Mouse (Mus musculus) CH12.LX (cell line): ENCODE measurements around the gene Whrn. TPM values are rescaled to one million over a fixed set of nuclear protein-coding genes. Genes with fewer than 3 reads are reported as not detected.

Source experiments
- DNase-seq: peaks from one replicate; pipeline ENCODE4 v3.0.0-alpha.2; 2013; ENCODE audit errors: extremely low read depth
- H3K27ac ChIP-seq: 2 replicates; pipeline ENCODE4 v1.5.1; 2012; ENCODE audit warnings: low read depth, mild to moderate bottlenecking, control low read depth, moderate library complexity; ENCODE audit not compliant: insufficient read depth
- H3K27me3 ChIP-seq: replicated peaks from 2 replicates; pipeline ENCODE3; 2012; ENCODE audit warnings: inconsistent platforms
- H3K36me3 ChIP-seq, 2 experiments: replicated peaks in 1 of 2; 2 replicates each; pipeline versions ENCODE3 to v1.6.1; 2012; ENCODE audit warnings: inconsistent platforms in 1 of 2, low read length in 1 of 2, mild to moderate bottlenecking in 1 of 2, mixed read lengths in 1 of 2, moderate library complexity in 1 of 2; ENCODE audit not compliant: control insufficient read depth in 1 of 2, insufficient read depth in 1 of 2
- H3K4me1 ChIP-seq, 2 experiments: 2 replicates each; pipeline ENCODE4 v1.6.1; 2012; ENCODE audit warnings: inconsistent platforms in 1 of 2, moderate library complexity in 1 of 2; ENCODE audit not compliant: insufficient read depth in 2 of 2, control insufficient read depth in 1 of 2
- H3K4me2 ChIP-seq: 2 replicates; pipeline ENCODE4 v1.6.1; 2012; ENCODE audit warnings: low read depth, mild to moderate bottlenecking, control low read depth; ENCODE audit not compliant: poor library complexity, insufficient read depth, severe bottlenecking
- H3K4me3 ChIP-seq, 3 experiments: fragments of 150-350 bp in 1 of 3; sonication (generic) in 1 of 3; replicated peaks in 1 of 3; 2 replicates each; pipeline versions ENCODE3 to v1.5.1; 2011 to 2012; ENCODE audit warnings: low read depth in 2 of 3, low read length in 2 of 3, mild to moderate bottlenecking in 2 of 3, moderate library complexity in 2 of 3, control low read depth in 1 of 3, improper control_type of control experiment in 1 of 3, inconsistent platforms in 1 of 3, mixed read lengths in 1 of 3; ENCODE audit not compliant: poor library complexity in 1 of 3
- H3K79me2 ChIP-seq: replicated peaks from 2 replicates; pipeline ENCODE4 v1.6.1; 2012; ENCODE audit warnings: mild to moderate bottlenecking, moderate library complexity; ENCODE audit not compliant: control insufficient read depth, poor library complexity, insufficient read depth, severe bottlenecking; ENCODE audit errors: extremely low read depth
- H3K9ac ChIP-seq: 2 replicates; pipeline ENCODE4 v1.6.1; 2012; ENCODE audit warnings: low read depth, mild to moderate bottlenecking, control low read depth, moderate library complexity; ENCODE audit not compliant: insufficient read depth
- H3K9me3 ChIP-seq: replicated peaks from 2 replicates; pipeline ENCODE3; 2012; ENCODE audit warnings: low read length, inconsistent platforms, mixed read lengths
- BHLHE40 ChIP-seq: IDR thresholded peaks from 2 replicates; pipeline ENCODE4 v1.6.1; 2011; ENCODE audit warnings: mild to moderate bottlenecking, low read depth, low read length, improper control_type of control experiment
- CHD1 ChIP-seq: IDR thresholded peaks from 2 replicates; pipeline ENCODE4 v1.6.1; 2012; ENCODE audit warnings: low read depth, low read length, improper control_type of control experiment, inconsistent platforms
- CHD2 ChIP-seq: IDR thresholded peaks from 2 replicates; pipeline ENCODE4 v1.6.1; 2011; ENCODE audit warnings: low read length, improper control_type of control experiment
- ELF1 ChIP-seq: IDR thresholded peaks from 2 replicates; pipeline ENCODE4 v1.6.1; 2014; ENCODE audit warnings: low read depth, mild to moderate bottlenecking, inconsistent platforms, low read length, improper control_type of control experiment
- EP300 ChIP-seq: IDR thresholded peaks from 2 replicates; pipeline ENCODE4 v1.6.1; 2011; ENCODE audit warnings: low read length, improper control_type of control experiment
- ETS1 ChIP-seq: conservative IDR thresholded peaks from 2 replicates; pipeline ENCODE4 v1.6.1; 2012; ENCODE audit warnings: low read depth, mild to moderate bottlenecking, inconsistent platforms, low read length, improper control_type of control experiment, moderate library complexity
- GABPA ChIP-seq: IDR thresholded peaks from 2 replicates; pipeline ENCODE4 v1.6.1; 2012; ENCODE audit warnings: low read depth, low read length, improper control_type of control experiment, inconsistent platforms; ENCODE audit not compliant: insufficient replicate concordance
- HCFC1 ChIP-seq: IDR thresholded peaks from 2 replicates; pipeline ENCODE4 v1.6.1; 2012; ENCODE audit warnings: low read depth, mild to moderate bottlenecking, inconsistent platforms, low read length, improper control_type of control experiment
- JUN ChIP-seq: IDR thresholded peaks from 2 replicates; pipeline ENCODE4 v1.6.1; 2011; ENCODE audit warnings: low read depth, mild to moderate bottlenecking, low read length, improper control_type of control experiment, moderate library complexity; ENCODE audit not compliant: insufficient read depth
- JUND ChIP-seq: conservative IDR thresholded peaks from 2 replicates; pipeline ENCODE4 v1.6.1; 2011; ENCODE audit warnings: low read depth, low read length, improper control_type of control experiment
- KAT2A ChIP-seq: IDR thresholded peaks from 2 replicates; pipeline ENCODE4 v1.6.1; 2012; ENCODE audit warnings: low read length, improper control_type of control experiment, inconsistent platforms; ENCODE audit not compliant: insufficient replicate concordance
- MAFK ChIP-seq: IDR thresholded peaks from 2 replicates; pipeline ENCODE4 v1.6.1; 2011; ENCODE audit warnings: low read length, improper control_type of control experiment; ENCODE audit not compliant: insufficient replicate concordance
- MAX ChIP-seq: IDR thresholded peaks from 2 replicates; pipeline ENCODE4 v1.6.1; 2011; ENCODE audit warnings: low read length, improper control_type of control experiment
- MAZ ChIP-seq: IDR thresholded peaks from 2 replicates; pipeline ENCODE4 v1.6.1; 2012; ENCODE audit warnings: low read depth, mild to moderate bottlenecking, inconsistent platforms, low read length, improper control_type of control experiment, moderate library complexity
- MEF2A ChIP-seq: IDR thresholded peaks from 2 replicates; pipeline ENCODE4 v1.6.1; 2014; ENCODE audit warnings: low read depth, mild to moderate bottlenecking, inconsistent platforms, low read length, improper control_type of control experiment, borderline replicate concordance
- NELFE ChIP-seq: IDR thresholded peaks from 2 replicates; pipeline ENCODE4 v1.6.1; 2011; ENCODE audit warnings: low read depth, low read length, improper control_type of control experiment
- NRF1 ChIP-seq: IDR thresholded peaks from 2 replicates; pipeline ENCODE4 v1.6.1; 2014; ENCODE audit warnings: low read depth, mild to moderate bottlenecking, inconsistent platforms, low read length, improper control_type of control experiment, moderate library complexity
- POLR2A ChIP-seq: IDR thresholded peaks from 2 replicates; pipeline ENCODE4 v1.6.1; 2011; ENCODE audit warnings: low read depth, mild to moderate bottlenecking, improper control_type of control experiment, low read length
- RAD21 ChIP-seq: IDR thresholded peaks from 2 replicates; pipeline ENCODE4 v1.6.1; 2011; ENCODE audit warnings: low read depth, mild to moderate bottlenecking, low read length, improper control_type of control experiment, moderate library complexity
- RCOR1 ChIP-seq: conservative IDR thresholded peaks from 2 replicates; pipeline ENCODE4 v1.6.1; 2012; ENCODE audit warnings: low read depth, mild to moderate bottlenecking, inconsistent platforms, low read length, improper control_type of control experiment
- SIN3A ChIP-seq: IDR thresholded peaks from 2 replicates; pipeline ENCODE4 v1.6.1; 2012; ENCODE audit warnings: low read length, improper control_type of control experiment, inconsistent platforms
- SMC3 ChIP-seq: IDR thresholded peaks from 2 replicates; pipeline ENCODE4 v1.6.1; 2011; ENCODE audit warnings: low read depth, low read length, improper control_type of control experiment
- TBP ChIP-seq: conservative IDR thresholded peaks from 2 replicates; pipeline ENCODE4 v1.6.1; 2011; ENCODE audit warnings: low read depth, low read length, improper control_type of control experiment
- USF2 ChIP-seq: conservative IDR thresholded peaks from 2 replicates; pipeline ENCODE4 v1.6.1; 2011; ENCODE audit warnings: low read depth, low read length, improper control_type of control experiment
- ZC3H11A ChIP-seq: IDR thresholded peaks from 2 replicates; pipeline ENCODE4 v1.6.1; 2012; ENCODE audit warnings: low read depth, mild to moderate bottlenecking, inconsistent platforms, low read length, improper control_type of control experiment
- ZKSCAN1 ChIP-seq: IDR thresholded peaks from 2 replicates; pipeline ENCODE4 v1.6.1; 2012; ENCODE audit warnings: low read depth, inconsistent platforms, low read length, improper control_type of control experiment, borderline replicate concordance
- dilution Hi-C: fragments of 300-500 bp; cut with MboI; formaldehyde crosslinking; loops from 2 replicates; pipeline ENCODE4 v1.14.3; 2020; ENCODE audit warnings: low sequenced_read_pairs; ENCODE audit not compliant: extremely low pct_unique_long_range_greater_than_20kb, extremely low pct_ligation_motif_present
- in situ Hi-C: fragments of 300-500 bp; cut with MboI; formaldehyde crosslinking; loops from 3 replicates; pipeline ENCODE4 v1.14.3; 2019; ENCODE audit warnings: low sequenced_read_pairs, low pct_ligation_motif_present, low pct_unique_long_range_greater_than_20kb, mixed read lengths
- polyA plus RNA-seq: library from polyadenylated mRNA; unstranded; fragments of >175 nt; gene quantifications from 2 replicates; pipeline ENCODE4 v1.2.1, GENCODE M21; 2012; ENCODE audit warnings: low read depth; ENCODE audit not compliant: insufficient read length
- total RNA-seq, 2 experiments: library from RNA; depleted of rRNA; stranded (reverse); fragments of 300-350 nt in 1 of 2; fragments of >200 nt in 1 of 2; gene quantifications; 2 replicates each; pipeline ENCODE4 v1.2.3; 2012 to 2014

Whrn gene
- total and polyA plus RNA-seq, 3 experiments = 0.99 to 9.4 (median 4.5) TPM

- no peak overlapping the region for H3K4me2 ChIP-seq
- no peaks in the 10 kb centered on the region for H3K9me3 ChIP-seq
- H3K27me3 ChIP-seq = no peaks in the 10 kb centered on the region
- no peak for DNase-seq
- H3K4me3 ChIP-seq = no peak overlapping the region
- H3K9ac ChIP-seq = no peak overlapping the region
- H3K79me2 ChIP-seq = no peaks in the 10 kb centered on the region
- peaks cover 0 to 35% of the 10 kb centered on the region in 2 experiments for H3K36me3 ChIP-seq
- no peak overlapping the region for H3K27ac ChIP-seq
- dilution Hi-C loops (no loop called here), in situ Hi-C loops (no loop called here)
- TF ChIP-seq MAX (no peak), ELF1 (no peak), MAZ (no peak), MAFK (no peak), RCOR1 (no peak), ZC3H11A (no peak), SMC3 (no peak), ETS1 (no peak), JUND (no peak), CHD2 (no peak), GABPA (no peak), POLR2A (no peak), RAD21 (no peak), NRF1 (no peak), EP300 (no peak), KAT2A (no peak), JUN (no peak), NELFE (no peak)
- TF ChIP-seq, all 38 proteins: peak for 0
- peaks cover 6 to 20% of the 10 kb centered on the region in 2 experiments; a peak in 3 of 4 replicates for H3K4me1 ChIP-seq
Measured at GRCm38 (mm10) chr4:63460876-63461525, 34.8 kb downstream of the Whrn start.

GRCm38 (mm10) chr4:63459141-63459789 lies 36.5 kb downstream of the Whrn start:
- in situ Hi-C loops = no loop called here
- Histone ChIP-seq H3K9ac (no peak overlapping the region), H3K9me3 (no peaks in the 10 kb centered on the region), H3K4me1 (peaks cover 8 to 28% of the 10 kb centered on the region in 2 experiments), H3K79me2 (no peaks in the 10 kb centered on the region), H3K36me3 (peaks cover 0 to 35% of the 10 kb centered on the region in 2 experiments), H3K27me3 (no peaks in the 10 kb centered on the region), H3K4me2 (no peak overlapping the region), H3K4me3 (no peak overlapping the region), H3K27ac (no peak overlapping the region)
- dilution Hi-C loops = no loop called here
- no peak for TF ChIP-seq TBP
- TF ChIP-seq BHLHE40 = no peak
- no peak for TF ChIP-seq KAT2A
- TF ChIP-seq USF2 = no peak
- TF ChIP-seq NRF1 = no peak
- TF ChIP-seq SIN3A = no peak
- TF ChIP-seq MEF2A = no peak
- TF ChIP-seq HCFC1 = no peak
- TF ChIP-seq ZKSCAN1 = no peak
- no peak for TF ChIP-seq CHD1
- TF ChIP-seq POLR2A = no peak
- no peak for TF ChIP-seq ELF1
- DNase-seq = no peak
